Mouse (Mus musculus): ENCODE results near the gene Frmd4b. TPM values are rescaled to one million over a fixed set of nuclear protein-coding genes. Genes with fewer than 3 reads are reported as not detected.

Frmd4b gene
- polyA plus RNA-seq (2016; fragmentation: Nextera tagmentation; extraction: Ambion mirVana) = 30.6 and 41.9 TPM in 2 replicates

- Histone ChIP-seq H3K4me3 (peak within 1 kb of the TSS; percentile 74), H3K27me3 (ENCODE audit: insufficient read depth, poor library complexity, severe bottlenecking) (peaks cover 16% of the 10 kb centered on the region), H3K36me3 (peaks cover 5% of the 10 kb centered on the region; the same call in 1 of the 2 replicates), H3K4me1 (replicated peaks) (peaks cover 50% of the 10 kb centered on the region), H3K27ac (peak within 1 kb of the TSS; percentile 92), H3K9me3 (no peaks in the 10 kb centered on the region)
- DNase-seq (ENCODE audit: low spot score) = peak; percentile 88
- WGBS = 0% methylated on average over 42 of the region's 42 CpGs
Measured at GRCm38 (mm10) chr6:97617266-97617743, at the start of gene Frmd4b. Frmd4b (minus strand) TSS chr6:97617541.

DNA sequence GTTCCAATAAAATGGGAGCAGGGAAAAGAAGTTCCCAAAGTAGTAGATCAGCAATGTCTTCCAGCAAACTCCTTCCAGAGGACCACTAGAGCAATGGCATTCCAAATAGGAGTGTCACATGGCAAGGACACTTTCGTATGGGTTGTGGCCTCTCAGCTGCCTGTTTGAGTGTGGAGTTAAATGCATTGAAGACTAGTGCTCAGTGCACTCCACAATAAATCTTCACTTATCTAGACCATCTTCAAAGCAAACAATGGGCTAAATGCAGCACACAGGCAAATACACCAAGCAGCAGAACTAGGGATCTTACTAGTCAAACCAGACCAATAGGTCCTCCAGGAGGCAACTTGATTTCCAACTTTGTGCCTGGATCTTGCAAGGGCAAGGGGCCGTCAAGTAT, 49.1 kb upstream of the Frmd4b start:
- Histone ChIP-seq H3K4me3 (no peak overlapping the region), H3K36me3 (no peaks in the 10 kb centered on the region), H3K9me3 (0 out of 2 replicates have a peak, but pooled peaks cover 3% of the 10 kb centered on the region), H3K27ac (peak overlapping the region; percentile 70), H3K4me1 (replicated peaks) (peaks cover 24% of the 10 kb centered on the region), H3K27me3 (ENCODE audit: insufficient read depth, poor library complexity, severe bottlenecking) (no peaks in the 10 kb centered on the region)
- no peak for DNase-seq (ENCODE audit: low spot score)
- 23% methylated on average over 2 of the region's 2 CpGs for WGBS

- Histone ChIP-seq H3K36me3 (no peaks in the 10 kb centered on the region), H3K9me3 (peaks cover 9% of the 10 kb centered on the region), H3K4me1 (replicated peaks) (0 out of 2 replicates have a peak, but pooled peaks cover 3% of the 10 kb centered on the region), H3K27ac (no peak overlapping the region), H3K4me3 (no peak overlapping the region), H3K27me3 (ENCODE audit: insufficient read depth, poor library complexity, severe bottlenecking) (no peaks in the 10 kb centered on the region)
- no peak for DNase-seq (ENCODE audit: low spot score)
- WGBS = 76% methylated on average over 6 of the region's 6 CpGs
Measured at GRCm38 (mm10) chr6:97658921-97659320, 41.6 kb upstream of the Frmd4b start.

- H3K36me3 ChIP-seq = no peaks in the 10 kb centered on the region
- H3K4me1 ChIP-seq (replicated peaks) = 0 out of 2 replicates have a peak, but pooled peaks cover 3% of the 10 kb centered on the region
- no peaks in the 10 kb centered on the region for H3K27me3 ChIP-seq (ENCODE audit: insufficient read depth, poor library complexity, severe bottlenecking)
- 89% methylated on average over 3 of the region's 3 CpGs for WGBS
- H3K9me3 ChIP-seq = peaks cover 9% of the 10 kb centered on the region
- DNase-seq (ENCODE audit: low spot score) = no peak
- H3K4me3 ChIP-seq = no peak overlapping the region
- no peak overlapping the region for H3K27ac ChIP-seq
Measured at GRCm38 (mm10) chr6:97655986-97656385, 38.6 kb upstream of the Frmd4b start.

DNA sequence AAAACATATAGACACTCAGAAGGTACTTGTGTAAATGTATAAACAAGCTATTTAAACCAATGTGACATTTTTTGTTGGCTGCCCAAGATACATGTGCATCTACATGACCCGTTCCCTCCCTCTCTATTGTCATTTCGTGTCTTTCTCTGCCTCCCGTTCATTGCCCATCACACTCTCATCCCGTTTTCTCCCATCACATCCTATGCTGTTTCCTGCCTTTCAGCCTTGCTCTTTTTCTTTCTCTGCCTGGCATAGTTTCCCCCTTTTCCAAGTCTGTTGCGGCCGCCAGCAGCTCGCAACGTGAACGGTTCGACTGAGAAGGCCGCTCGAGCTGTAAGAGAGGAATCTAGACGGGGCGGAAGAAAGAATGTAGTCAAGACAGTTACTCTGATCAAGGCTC, 30.2 kb upstream of the Frmd4b start:
- no peak overlapping the region for H3K27ac ChIP-seq
- no peaks in the 10 kb centered on the region for H3K9me3 ChIP-seq
- H3K27me3 ChIP-seq (ENCODE audit: insufficient read depth, poor library complexity, severe bottlenecking) = no peaks in the 10 kb centered on the region
- 94% methylated on average over 14 of the region's 14 CpGs for WGBS
- H3K4me1 ChIP-seq (replicated peaks) = no peaks in the 10 kb centered on the region
- H3K36me3 ChIP-seq = no peaks in the 10 kb centered on the region
- no peak overlapping the region for H3K4me3 ChIP-seq
- DNase-seq (ENCODE audit: low spot score) = no peak

DNA sequence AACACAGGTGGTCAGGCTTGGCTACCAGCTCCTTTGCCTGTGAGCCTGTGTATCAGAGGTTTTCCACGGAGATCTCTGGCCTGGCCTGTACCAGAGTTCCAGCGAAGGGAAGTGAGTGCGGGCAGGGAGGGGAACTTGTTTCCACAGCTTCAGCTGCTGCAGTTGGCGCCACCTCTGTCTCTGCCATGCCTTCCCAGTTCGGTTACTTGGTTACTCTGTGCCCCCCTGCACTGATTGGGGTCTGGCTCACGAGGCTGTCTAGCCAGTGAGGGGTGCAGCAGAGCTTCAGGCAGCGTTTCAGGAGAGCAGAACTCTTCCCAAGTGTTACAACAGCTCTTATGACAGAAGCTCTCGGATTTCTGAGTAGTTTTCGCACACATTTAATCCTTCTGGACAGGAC, 6.0 kb upstream of the Frmd4b start:
- DNase-seq (ENCODE audit: low spot score) = no peak
- H3K27ac ChIP-seq = no peak overlapping the region
- 65% methylated on average over 9 of the region's 9 CpGs for WGBS

DNA sequence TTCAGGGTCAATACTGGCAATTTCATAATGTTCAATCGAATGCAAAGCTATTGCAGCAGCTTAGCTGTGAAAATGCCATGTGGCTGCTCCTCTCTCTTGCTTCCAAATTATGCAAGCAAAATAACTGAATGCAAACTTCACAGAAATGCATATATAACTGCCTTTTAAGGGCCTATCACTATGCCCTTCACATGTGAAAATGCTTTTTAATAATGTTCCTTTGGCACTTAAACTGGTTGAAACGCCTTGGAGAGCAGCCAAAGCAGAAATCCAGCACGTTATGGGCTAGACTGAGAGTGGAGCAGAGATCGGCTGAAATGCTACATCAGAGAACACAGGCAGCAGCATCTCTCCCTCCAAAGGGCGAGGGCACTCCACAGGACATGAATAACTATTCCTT, 4.9 kb upstream of the Frmd4b start:
- Histone ChIP-seq H3K4me3 (no peak overlapping the region), H3K4me1 (replicated peaks) (peaks cover 21% of the 10 kb centered on the region), H3K27ac (no peak overlapping the region), H3K27me3 (ENCODE audit: insufficient read depth, poor library complexity, severe bottlenecking) (peaks cover 12% of the 10 kb centered on the region), H3K9me3 (no peaks in the 10 kb centered on the region; the same call in 1 of the 2 replicates), H3K36me3 (no peaks in the 10 kb centered on the region)
- 67% methylated on average over 5 of the region's 5 CpGs for WGBS
- DNase-seq (ENCODE audit: low spot score) = no peak

More for the DNA sequence above, 6.0 kb upstream of the Frmd4b start:
- no peaks in the 10 kb centered on the region; the same call in 1 of the 2 replicates for H3K9me3 ChIP-seq
- no peaks in the 10 kb centered on the region for H3K36me3 ChIP-seq
- peaks cover 13% of the 10 kb centered on the region for H3K4me1 ChIP-seq (replicated peaks)
- H3K4me3 ChIP-seq = no peak overlapping the region
- H3K27me3 ChIP-seq (ENCODE audit: insufficient read depth, poor library complexity, severe bottlenecking) = peaks cover 10% of the 10 kb centered on the region

DNA sequence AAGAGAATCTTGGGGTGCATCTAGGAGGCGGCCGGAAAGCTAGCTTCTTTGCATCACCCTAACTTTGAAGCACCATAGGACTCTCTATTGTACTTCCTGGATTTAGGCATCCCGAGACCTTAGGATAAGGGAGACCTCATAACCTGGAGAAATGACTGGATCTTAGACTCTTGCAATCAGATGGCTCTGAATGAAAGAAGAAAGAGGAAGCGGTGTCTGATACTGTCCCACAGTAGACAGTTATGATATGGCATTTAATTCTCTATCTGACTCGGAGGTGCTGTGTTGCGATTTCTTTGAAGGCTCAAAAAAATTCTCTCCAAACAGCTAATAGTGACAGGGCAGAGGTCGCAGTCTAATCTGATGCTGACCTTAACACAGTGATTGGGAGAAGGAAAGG, 433 bp upstream of the Frmd4b start:
- DNase-seq (ENCODE audit: low spot score) = no peak
- H3K9me3 ChIP-seq = no peaks in the 10 kb centered on the region
- H3K27me3 ChIP-seq (ENCODE audit: insufficient read depth, poor library complexity, severe bottlenecking) = peaks cover 16% of the 10 kb centered on the region
- peak overlapping the region; percentile 92 for H3K27ac ChIP-seq
- 26% methylated on average over 7 of the region's 7 CpGs for WGBS
- peaks cover 50% of the 10 kb centered on the region for H3K4me1 ChIP-seq (replicated peaks)
- H3K36me3 ChIP-seq = 0 out of 2 replicates have a peak, but pooled peaks cover 3% of the 10 kb centered on the region
- peak overlapping the region; percentile 74 for H3K4me3 ChIP-seq

GRCm38 (mm10) chr6:97616658-97617265, 579 bp downstream of the Frmd4b start:
- Histone ChIP-seq H3K9me3 (0 out of 2 replicates have a peak, but pooled peaks cover under 1% of the 10 kb centered on the region), H3K4me3 (peak overlapping the region; percentile 74), H3K36me3 (peaks cover 11% of the 10 kb centered on the region; the same call in 1 of the 2 replicates), H3K27me3 (ENCODE audit: insufficient read depth, poor library complexity, severe bottlenecking) (peaks cover 16% of the 10 kb centered on the region), H3K27ac (peak overlapping the region; percentile 92), H3K4me1 (replicated peaks) (peaks cover 50% of the 10 kb centered on the region)
- peak; percentile 82 for DNase-seq (ENCODE audit: low spot score)
- under 1% methylated on average over 40 of the region's 40 CpGs for WGBS

GRCm38 (mm10) chr6:97615901-97616461, 1.4 kb downstream of the Frmd4b start:
- Histone ChIP-seq H3K27me3 (ENCODE audit: insufficient read depth, poor library complexity, severe bottlenecking) (peaks cover 16% of the 10 kb centered on the region), H3K4me3 (peak overlapping the region; percentile 74), H3K4me1 (replicated peaks) (peaks cover 52% of the 10 kb centered on the region), H3K9me3 (0 out of 2 replicates have a peak, but pooled peaks cover 3% of the 10 kb centered on the region), H3K27ac (peak overlapping the region; percentile 92), H3K36me3 (peaks cover 11% of the 10 kb centered on the region; the same call in 1 of the 2 replicates)
- 6% methylated on average over 16 of the region's 16 CpGs for WGBS
- peak; percentile 38 for DNase-seq (ENCODE audit: low spot score)

DNA sequence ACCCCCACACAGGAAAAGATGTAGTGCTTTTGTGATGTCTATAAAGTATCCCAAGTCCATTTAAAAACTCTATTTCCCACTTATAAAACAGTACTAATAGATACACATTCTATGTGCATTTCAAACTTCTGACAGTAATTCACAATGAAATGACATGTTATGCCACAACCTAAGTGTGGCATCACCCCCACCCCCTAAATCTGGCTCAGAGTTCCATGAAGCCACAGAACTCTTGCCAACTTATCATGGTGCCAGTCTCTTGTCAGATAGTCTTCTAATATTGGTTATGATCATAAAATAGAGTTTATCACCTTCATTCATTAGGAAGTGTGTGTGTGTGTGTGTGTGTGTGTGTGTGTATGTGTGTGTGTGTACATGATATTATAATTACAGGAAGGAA, 3.2 kb downstream of the Frmd4b start:
- H3K9me3 ChIP-seq = 0 out of 2 replicates have a peak, but pooled peaks cover 3% of the 10 kb centered on the region
- H3K27ac ChIP-seq = no peak overlapping the region
- peaks cover 15% of the 10 kb centered on the region for H3K27me3 ChIP-seq (ENCODE audit: insufficient read depth, poor library complexity, severe bottlenecking)
- H3K4me3 ChIP-seq = peak overlapping the region; percentile 74; the same call in 1 of the 2 replicates
- H3K4me1 ChIP-seq (replicated peaks) = peaks cover 70% of the 10 kb centered on the region
- no peak for DNase-seq (ENCODE audit: low spot score)
- H3K36me3 ChIP-seq = peaks cover 11% of the 10 kb centered on the region; the same call in 1 of the 2 replicates

- Histone ChIP-seq H3K4me3 (no peak overlapping the region), H3K27me3 (ENCODE audit: insufficient read depth, poor library complexity, severe bottlenecking) (peaks cover 5% of the 10 kb centered on the region; the same call in 1 of the 2 replicates), H3K9me3 (0 out of 2 replicates have a peak, but pooled peaks cover 3% of the 10 kb centered on the region), H3K36me3 (peaks cover 11% of the 10 kb centered on the region; the same call in 1 of the 2 replicates), H3K27ac (no peak overlapping the region), H3K4me1 (replicated peaks) (peaks cover 75% of the 10 kb centered on the region)
- no peak for DNase-seq (ENCODE audit: low spot score)
- 84% methylated on average over 5 of the region's 5 CpGs for WGBS
Measured at GRCm38 (mm10) chr6:97612861-97613260, 4.5 kb downstream of the Frmd4b start.

GRCm38 (mm10) chr6:97610051-97610450, 7.3 kb downstream of the Frmd4b start:
- H3K4me1 ChIP-seq (replicated peaks) = peaks cover 67% of the 10 kb centered on the region
- H3K4me3 ChIP-seq = no peak overlapping the region
- H3K27me3 ChIP-seq (ENCODE audit: insufficient read depth, poor library complexity, severe bottlenecking) = peaks cover 2% of the 10 kb centered on the region; the same call in 1 of the 2 replicates
- H3K9me3 ChIP-seq = 0 out of 2 replicates have a peak, but pooled peaks cover 3% of the 10 kb centered on the region
- WGBS = 58% methylated on average over 2 of the region's 2 CpGs
- peaks cover 25% of the 10 kb centered on the region; the same call in 1 of the 2 replicates for H3K36me3 ChIP-seq
- DNase-seq (ENCODE audit: low spot score) = peak; percentile 27
- H3K27ac ChIP-seq = peak overlapping the region; percentile 66
